Mouse (Mus musculus): ENCODE data around the gene Pdzd8. TPM values are rescaled to one million over a fixed set of nuclear protein-coding genes. Genes with fewer than 3 reads are reported as not detected.

Pdzd8 gene
- polyA plus RNA-seq, 1 experiment from 2014 or later: 12.7 TPM

DNA sequence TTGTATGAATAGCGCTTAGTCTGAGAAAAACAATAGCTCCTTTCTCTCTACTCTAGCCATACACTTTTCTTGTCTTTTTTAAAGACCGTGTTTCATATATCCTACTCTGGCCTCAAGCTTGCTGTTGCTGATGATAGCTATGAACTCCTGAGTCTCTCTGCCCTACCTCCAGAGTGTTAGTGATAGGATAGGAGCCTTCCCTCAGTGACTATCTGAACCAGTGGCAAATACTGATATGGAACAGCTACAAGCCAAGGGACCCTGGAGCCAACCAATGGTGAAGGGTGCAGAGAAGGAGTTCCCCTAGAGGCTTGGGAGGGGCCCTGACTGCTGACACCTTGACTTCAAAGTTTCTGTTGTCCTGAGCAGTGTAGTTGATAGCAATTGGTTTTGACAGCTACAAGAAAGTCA is 14.9 kb upstream of the Pdzd8 start:
- H3K4me1 ChIP-seq (replicated peaks; ENCODE audit: control insufficient read depth, insufficient read depth, low read length): peaks cover 53% of the 10 kb centered on the region
- H3K9me3 ChIP-seq (ENCODE audit: control insufficient read depth, low read length): no peaks in the 10 kb centered on the region
- peak overlapping the region; percentile 92 for H3K27ac ChIP-seq (ENCODE audit: low read depth, low read length)
- no peak overlapping the region for H3K9ac ChIP-seq (ENCODE audit: low read depth, low read length)
- H3K27me3 ChIP-seq (replicated peaks; ENCODE audit: control insufficient read depth, insufficient read depth, low read length): no peaks in the 10 kb centered on the region
- DNase-seq (ENCODE audit: low spot score): peak; percentile 43
- 57% methylated on average over 2 of the region's 2 CpGs for WGBS
- no peaks in the 10 kb centered on the region for H3K36me3 ChIP-seq (ENCODE audit: control insufficient read depth, insufficient read depth, low read length)
- H3K4me2 ChIP-seq: peak overlapping the region; percentile 49
- no peak overlapping the region for H3K4me3 ChIP-seq (ENCODE audit: low read depth, low read length)
- peak; percentile 99 for ATAC-seq (replicated peaks; ENCODE audit: low FRiP score)

DNA sequence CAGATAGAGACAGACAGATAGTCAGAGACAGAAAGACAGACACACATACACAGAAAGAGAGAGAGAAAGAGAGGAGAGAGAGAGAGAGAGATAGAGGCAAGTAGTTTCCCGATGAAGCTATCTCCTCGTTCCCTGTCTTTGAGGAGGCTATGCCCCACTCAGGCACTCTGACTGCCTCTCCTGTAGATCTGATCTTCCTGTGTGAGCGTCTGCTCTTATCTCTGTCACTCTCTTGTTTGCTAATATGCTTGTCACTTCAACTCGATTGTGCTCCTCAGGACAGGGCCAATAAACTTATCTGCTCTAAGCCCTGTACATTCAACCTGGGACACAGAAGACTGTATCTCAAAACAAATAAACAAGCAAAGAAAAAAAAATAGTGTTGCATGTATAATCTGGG is 13.6 kb upstream of the Pdzd8 start:
- Histone ChIP-seq H3K4me3 (ENCODE audit: low read depth, low read length) (no peak overlapping the region), H3K9me3 (ENCODE audit: control insufficient read depth, low read length) (no peaks in the 10 kb centered on the region), H3K27me3 (replicated peaks; ENCODE audit: control insufficient read depth, insufficient read depth, low read length) (no peaks in the 10 kb centered on the region), H3K36me3 (ENCODE audit: control insufficient read depth, insufficient read depth, low read length) (no peaks in the 10 kb centered on the region), H3K9ac (ENCODE audit: low read depth, low read length) (no peak overlapping the region), H3K4me1 (replicated peaks; ENCODE audit: control insufficient read depth, insufficient read depth, low read length) (peaks cover 62% of the 10 kb centered on the region), H3K27ac (ENCODE audit: low read depth, low read length) (peak overlapping the region; percentile 92; the same call in 1 of the 2 replicates), H3K4me2 (peak overlapping the region; percentile 49)
- 12% methylated on average over 4 of the region's 4 CpGs for WGBS
- ATAC-seq (replicated peaks; ENCODE audit: low FRiP score): peak; percentile 54
- peak; percentile 28 for DNase-seq (ENCODE audit: low spot score)

DNA sequence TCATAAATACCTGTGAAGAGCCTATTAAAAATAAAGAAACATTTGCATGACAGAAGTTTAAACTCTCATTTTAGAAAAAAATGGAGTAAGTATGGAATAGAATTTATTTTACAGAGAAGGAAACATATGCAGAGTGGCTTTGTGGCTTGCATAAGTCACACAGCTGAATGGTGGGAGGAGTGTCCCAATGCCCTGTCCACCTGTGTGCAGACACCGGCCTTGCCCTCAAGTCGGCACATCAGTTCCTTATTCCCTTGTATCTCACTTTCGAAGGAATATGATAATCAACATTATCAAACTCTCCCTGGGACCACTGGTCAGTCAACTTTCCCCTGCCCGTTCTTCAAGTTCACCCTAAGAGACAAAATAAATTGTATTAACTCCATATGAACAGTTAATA is 12.3 kb upstream of the Pdzd8 start:
- ATAC-seq (replicated peaks; ENCODE audit: low FRiP score): no peak
- H3K4me3 ChIP-seq (ENCODE audit: low read depth, low read length): no peak overlapping the region
- no peak overlapping the region for H3K9ac ChIP-seq (ENCODE audit: low read depth, low read length)
- H3K4me2 ChIP-seq: no peak overlapping the region
- no peak for DNase-seq (ENCODE audit: low spot score)
- no peak overlapping the region for H3K27ac ChIP-seq (ENCODE audit: low read depth, low read length)
- no peaks in the 10 kb centered on the region for H3K9me3 ChIP-seq (ENCODE audit: control insufficient read depth, low read length)
- 83% methylated on average over 4 of the region's 4 CpGs for WGBS
- H3K4me1 ChIP-seq (replicated peaks; ENCODE audit: control insufficient read depth, insufficient read depth, low read length): peaks cover 54% of the 10 kb centered on the region
- H3K36me3 ChIP-seq (ENCODE audit: control insufficient read depth, insufficient read depth, low read length): no peaks in the 10 kb centered on the region
- H3K27me3 ChIP-seq (replicated peaks; ENCODE audit: control insufficient read depth, insufficient read depth, low read length): no peaks in the 10 kb centered on the region

DNA sequence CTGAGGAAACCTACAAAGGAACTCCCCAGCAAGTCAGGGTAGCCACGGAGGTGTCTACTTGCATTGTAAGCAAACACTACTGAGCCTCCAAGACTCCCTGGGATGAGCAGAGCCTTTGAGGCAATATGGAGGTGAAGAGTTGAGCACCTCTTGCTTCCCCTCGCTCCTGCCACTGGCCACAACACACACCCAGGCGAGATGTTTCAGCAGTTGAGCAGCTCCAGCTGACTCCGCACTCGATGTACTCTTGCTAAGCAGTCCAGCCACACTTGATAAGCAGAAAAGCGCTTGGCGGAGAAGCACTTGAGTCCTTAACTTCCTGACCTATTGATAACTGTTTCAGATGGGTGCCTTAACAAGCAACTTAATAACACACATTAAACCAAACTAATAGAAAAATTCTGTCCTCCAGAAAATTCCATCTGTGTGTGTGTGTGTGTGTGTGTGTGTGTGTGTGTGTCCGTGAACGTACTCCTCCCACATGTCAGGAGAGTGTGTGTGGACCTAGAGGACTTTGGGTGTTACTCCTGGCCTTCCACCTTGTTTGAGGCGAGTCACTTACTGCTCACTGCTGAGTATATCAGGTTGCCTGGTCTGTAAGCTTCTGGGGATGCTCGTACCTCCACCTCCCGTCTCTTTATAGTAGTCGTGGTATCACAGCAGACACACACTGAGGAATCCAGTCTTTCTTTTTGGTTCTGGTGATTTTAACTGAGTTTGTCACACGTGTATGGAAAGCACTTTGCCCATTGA is 11.4 kb upstream of the Pdzd8 start:
- Histone ChIP-seq H3K27me3 (replicated peaks; ENCODE audit: control insufficient read depth, insufficient read depth, low read length) (no peaks in the 10 kb centered on the region), H3K4me3 (ENCODE audit: low read depth, low read length) (no peak overlapping the region), H3K27ac (ENCODE audit: low read depth, low read length) (peak overlapping the region; percentile 63), H3K9me3 (ENCODE audit: control insufficient read depth, low read length) (no peaks in the 10 kb centered on the region), H3K4me1 (replicated peaks; ENCODE audit: control insufficient read depth, insufficient read depth, low read length) (peaks cover 54% of the 10 kb centered on the region), H3K4me2 (peak overlapping the region; percentile 46), H3K36me3 (ENCODE audit: control insufficient read depth, insufficient read depth, low read length) (no peaks in the 10 kb centered on the region), H3K9ac (ENCODE audit: low read depth, low read length) (peak overlapping the region; percentile 34; the same call in 1 of the 2 replicates)
- peak; percentile 39 for DNase-seq (ENCODE audit: low spot score)
- 48% methylated on average over 14 of the region's 14 CpGs for WGBS
- peak; percentile 28 for ATAC-seq (replicated peaks; ENCODE audit: low FRiP score)

DNA sequence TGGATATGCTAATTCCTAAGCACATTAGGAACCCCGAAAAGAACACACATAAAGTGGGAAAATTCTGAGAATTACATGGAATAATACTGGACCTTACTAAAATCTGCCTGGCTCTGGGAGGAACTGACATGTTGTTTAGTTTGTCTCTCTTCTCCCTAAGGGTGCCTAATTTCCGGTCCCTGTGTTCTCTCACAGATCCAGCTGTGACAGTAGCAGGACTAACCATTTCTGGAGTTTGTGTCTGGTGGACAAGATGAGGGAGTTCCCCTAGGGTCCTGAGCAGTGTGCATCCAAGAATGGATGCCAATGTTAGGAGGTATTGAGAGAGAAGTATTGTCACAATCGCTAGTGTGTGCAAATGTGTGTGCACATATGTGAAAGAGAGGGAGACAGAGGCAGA is 10.8 kb upstream of the Pdzd8 start:
- peak overlapping the region; percentile 46 for H3K4me2 ChIP-seq
- no peak overlapping the region; the same call in 1 of the 2 replicates for H3K9ac ChIP-seq (ENCODE audit: low read depth, low read length)
- no peaks in the 10 kb centered on the region for H3K36me3 ChIP-seq (ENCODE audit: control insufficient read depth, insufficient read depth, low read length)
- 80% methylated on average over 3 of the region's 3 CpGs for WGBS
- DNase-seq (ENCODE audit: low spot score) (no peak), ATAC-seq (replicated peaks; ENCODE audit: low FRiP score) (no peak)
- peaks cover 51% of the 10 kb centered on the region for H3K4me1 ChIP-seq (replicated peaks; ENCODE audit: control insufficient read depth, insufficient read depth, low read length)
- H3K27ac ChIP-seq (ENCODE audit: low read depth, low read length): peak overlapping the region; percentile 63
- no peaks in the 10 kb centered on the region for H3K27me3 ChIP-seq (replicated peaks; ENCODE audit: control insufficient read depth, insufficient read depth, low read length)
- H3K9me3 ChIP-seq (ENCODE audit: control insufficient read depth, low read length): no peaks in the 10 kb centered on the region
- no peak overlapping the region for H3K4me3 ChIP-seq (ENCODE audit: low read depth, low read length)

DNA sequence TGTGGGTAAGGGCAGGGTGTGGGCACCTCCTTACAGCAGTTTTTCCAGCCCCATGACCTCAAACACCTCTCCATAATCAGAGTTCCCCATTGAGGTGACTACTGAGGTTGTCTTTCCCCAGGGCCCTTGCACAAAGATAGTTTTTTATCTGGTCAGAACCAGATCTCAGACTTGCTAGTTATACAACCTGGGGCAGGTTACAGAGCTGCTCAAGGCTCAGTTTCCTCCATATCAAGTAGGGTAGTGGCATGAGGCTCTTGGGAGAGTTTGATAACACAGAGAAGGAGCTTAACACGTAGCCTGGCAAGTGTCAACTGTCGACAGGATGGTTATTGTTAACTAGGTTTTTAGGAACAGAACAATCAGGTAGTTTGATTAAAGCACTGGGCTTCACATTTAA is 9.3 kb upstream of the Pdzd8 start:
- H3K4me1 ChIP-seq (replicated peaks; ENCODE audit: control insufficient read depth, insufficient read depth, low read length): peaks cover 41% of the 10 kb centered on the region
- peak; percentile 27 for DNase-seq (ENCODE audit: low spot score)
- 9% methylated on average over 2 of the region's 2 CpGs for WGBS
- H3K9ac ChIP-seq (ENCODE audit: low read depth, low read length): no peak overlapping the region
- no peaks in the 10 kb centered on the region for H3K27me3 ChIP-seq (replicated peaks; ENCODE audit: control insufficient read depth, insufficient read depth, low read length)
- ATAC-seq (replicated peaks; ENCODE audit: low FRiP score): peak; percentile 77
- H3K27ac ChIP-seq (ENCODE audit: low read depth, low read length): no peak overlapping the region
- no peaks in the 10 kb centered on the region for H3K9me3 ChIP-seq (ENCODE audit: control insufficient read depth, low read length)
- no peak overlapping the region for H3K4me2 ChIP-seq
- H3K4me3 ChIP-seq (ENCODE audit: low read depth, low read length): no peak overlapping the region
- H3K36me3 ChIP-seq (ENCODE audit: control insufficient read depth, insufficient read depth, low read length): no peaks in the 10 kb centered on the region

DNA sequence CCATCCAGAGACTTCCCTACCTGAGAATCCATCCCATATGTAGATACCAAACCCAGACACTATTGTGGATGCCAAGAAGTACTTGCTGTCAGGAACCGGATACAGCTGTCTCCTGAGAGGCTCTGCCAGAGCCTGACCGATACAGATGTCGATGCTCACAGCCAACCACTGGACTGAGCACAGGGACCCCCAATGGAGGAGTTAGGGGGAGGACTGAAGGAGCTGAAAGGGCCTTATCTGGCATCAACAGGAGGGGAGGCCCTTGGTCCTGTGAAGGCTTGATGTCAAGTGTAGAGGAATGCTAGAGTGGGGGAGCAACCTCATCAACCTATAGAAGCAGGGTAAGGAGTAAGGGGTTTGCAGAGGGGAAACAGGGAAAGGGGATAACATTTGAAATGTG is 7.2 kb upstream of the Pdzd8 start:
- Histone ChIP-seq H3K4me3 (ENCODE audit: low read depth, low read length) (no peak overlapping the region), H3K4me1 (replicated peaks; ENCODE audit: control insufficient read depth, insufficient read depth, low read length) (peaks cover 32% of the 10 kb centered on the region), H3K36me3 (ENCODE audit: control insufficient read depth, insufficient read depth, low read length) (no peaks in the 10 kb centered on the region), H3K4me2 (no peak overlapping the region), H3K9ac (ENCODE audit: low read depth, low read length) (no peak overlapping the region), H3K27me3 (replicated peaks; ENCODE audit: control insufficient read depth, insufficient read depth, low read length) (no peaks in the 10 kb centered on the region), H3K9me3 (ENCODE audit: control insufficient read depth, low read length) (no peaks in the 10 kb centered on the region), H3K27ac (ENCODE audit: low read depth, low read length) (no peak overlapping the region)
- 48% methylated on average over 3 of the region's 3 CpGs for WGBS
- ATAC-seq (replicated peaks; ENCODE audit: low FRiP score) (no peak), DNase-seq (ENCODE audit: low spot score) (peak; percentile 29)

DNA sequence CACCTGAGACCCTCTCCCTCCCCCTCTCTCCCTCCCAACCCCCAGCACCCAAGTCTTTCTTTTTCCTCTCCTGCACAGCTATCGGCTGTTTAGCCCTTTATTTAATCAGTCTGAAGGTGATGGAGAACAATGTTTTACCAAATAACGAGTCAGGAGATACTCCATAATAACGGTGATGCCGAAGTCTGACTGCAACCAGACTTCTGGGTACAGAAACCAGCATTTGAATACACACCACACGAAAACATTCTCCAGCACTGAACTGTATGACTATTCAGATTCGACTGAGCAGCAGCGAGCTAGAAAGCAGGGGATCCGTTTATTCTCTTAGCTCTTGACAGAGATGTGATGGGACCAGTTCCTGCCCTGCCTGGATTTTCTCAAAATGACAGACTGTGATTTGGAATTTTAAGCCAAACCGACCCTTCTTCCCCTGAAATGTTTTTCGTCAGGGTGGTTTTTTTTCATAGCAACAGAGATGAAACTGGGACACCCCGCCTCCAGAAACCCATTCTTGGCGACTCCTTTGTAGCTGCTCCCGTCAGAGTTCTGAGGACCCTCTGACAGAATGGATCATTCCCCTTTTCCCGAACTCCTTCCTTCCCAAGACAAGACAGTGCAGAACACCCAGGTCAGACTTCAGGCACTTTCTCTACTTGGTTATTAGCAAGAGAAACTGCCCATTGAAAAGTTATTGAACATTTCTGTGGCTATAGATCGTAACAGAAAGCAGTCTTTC is 5.7 kb upstream of the Pdzd8 start:
- ATAC-seq (replicated peaks; ENCODE audit: low FRiP score) (no peak), DNase-seq (ENCODE audit: low spot score) (peak; percentile 24)
- H3K4me2 ChIP-seq: no peak overlapping the region
- no peaks in the 10 kb centered on the region for H3K27me3 ChIP-seq (replicated peaks; ENCODE audit: control insufficient read depth, insufficient read depth, low read length)
- H3K36me3 ChIP-seq (ENCODE audit: control insufficient read depth, insufficient read depth, low read length): no peaks in the 10 kb centered on the region
- no peaks in the 10 kb centered on the region for H3K9me3 ChIP-seq (ENCODE audit: control insufficient read depth, low read length)
- no peak overlapping the region for H3K27ac ChIP-seq (ENCODE audit: low read depth, low read length)
- H3K9ac ChIP-seq (ENCODE audit: low read depth, low read length): no peak overlapping the region
- 59% methylated on average over 15 of the region's 15 CpGs for WGBS
- H3K4me1 ChIP-seq (replicated peaks; ENCODE audit: control insufficient read depth, insufficient read depth, low read length): peaks cover 21% of the 10 kb centered on the region
- no peak overlapping the region for H3K4me3 ChIP-seq (ENCODE audit: low read depth, low read length)

Measured in liver, embryonic 11.5 days (tissue).